Comparison of ENCODE assay signal across 28 mouse cellular contexts in genomic region chr2:150836906-150837305, GRCm38 (mm10). TPM values are rescaled to one million over a fixed set of nuclear protein-coding genes. Genes with fewer than 3 reads are reported as not detected.
DNase-seq lines count a peak whose midpoint lies in the region; ATAC-seq and TF ChIP-seq lines count a peak whose summit lies in the region.
"Had no signal": no experiment of that assay in that cellular context is flagged by ENCODE, and none has a peak within 500 bp of the region (broad histone marks: within the 10 kb centered on the region; RNA-seq: fewer than 3 reads in every experiment).

No protein-coding gene starts in this region.

- no peak for ATAC-seq in midbrain, embryonic 11.5 days (ENCODE audit: low FRiP score)
- ATAC-seq: hindbrain, postnatal 0 days; intestine, embryonic 16.5 days; midbrain, embryonic 13.5 days had no signal

- H3K36me3 ChIP-seq in midbrain, embryonic 11.5 days (ENCODE audit: control insufficient read depth, insufficient read depth, low read length), result 0 out of 2 replicates have a peak, but pooled peaks cover 2% of the 10 kb centered on the region

- H3K27me3 ChIP-seq in midbrain, embryonic 11.5 days (ENCODE audit: control insufficient read depth, insufficient read depth, low read length), result no peaks in the 10 kb centered on the region
- H3K27me3 ChIP-seq: CH12.LX; embryonic facial prominence, embryonic 12.5 days; forebrain, embryonic 12.5 days; heart, embryonic 12.5 days; limb, embryonic 12.5 days; midbrain, embryonic 13.5 days had no signal

- peak overlapping the region; percentile 99 for H3K27ac ChIP-seq in bone marrow macrophage, adult 2 months (ENCODE audit: insufficient read depth, low read depth, low read length)
- H3K27ac ChIP-seq in midbrain, embryonic 11.5 days (ENCODE audit: low read depth, low read length), result no peak overlapping the region
- H3K27ac ChIP-seq: embryonic facial prominence, embryonic 12.5 days; forebrain, embryonic 12.5 days; hindbrain, postnatal 0 days; limb, embryonic 12.5 days; midbrain, embryonic 13.5 days had no signal

- peak; percentile 41 to 42 for DNase-seq in layer of hippocampus, adult 18-20 months (ENCODE audit: low spot score in 2 of 2)
- DNase-seq in layer of hippocampus, postnatal 36 days, result no peak
- DNase-seq in urinary bladder, adult 2 months (ENCODE audit: low spot score), result peak; percentile 19
- DNase-seq in urinary bladder, postnatal 14 days (ENCODE audit: low spot score), result no peak
- DNase-seq in midbrain, embryonic 11.5 days (ENCODE audit: low spot score, missing footprints), result no peak
- DNase-seq in thymus, postnatal 25 days, result no peak
- DNase-seq: adrenal gland, postnatal 36 days; B cell, adult 2 months; cerebellum, adult 18-20 months; cerebellum, postnatal 25 days; gastrocnemius, postnatal 10 days; heart, postnatal 10 days; kidney, adult 9 months; kidney, postnatal 25 days; lung, adult 18-20 months; lung, postnatal 10 days; thymus, adult 18-20 months had no signal

- no peak overlapping the region for H3K9ac ChIP-seq in midbrain, embryonic 11.5 days (ENCODE audit: low read length)
- H3K9ac ChIP-seq: embryonic facial prominence, embryonic 12.5 days; forebrain, embryonic 12.5 days; heart, embryonic 12.5 days; limb, embryonic 12.5 days; midbrain, embryonic 13.5 days had no signal

- no peaks in the 10 kb centered on the region for H3K9me3 ChIP-seq in midbrain, embryonic 11.5 days (ENCODE audit: control insufficient read depth, low read length)
- H3K9me3 ChIP-seq: embryonic facial prominence, embryonic 12.5 days; forebrain, embryonic 12.5 days; heart, embryonic 12.5 days; limb, embryonic 12.5 days; midbrain, embryonic 13.5 days had no signal

- no peak for TF ChIP-seq POLR2A in bone marrow macrophage, adult 2 months (IDR thresholded peaks at IDR 0.05; ENCODE audit: borderline replicate concordance, low read depth, low read length)

- no peak overlapping the region for H3K4me2 ChIP-seq in midbrain, embryonic 11.5 days
- H3K4me2 ChIP-seq: embryonic facial prominence, embryonic 12.5 days; forebrain, embryonic 12.5 days; heart, embryonic 12.5 days; limb, embryonic 12.5 days; liver, embryonic 11.5 days; midbrain, embryonic 13.5 days had no signal

- no peak overlapping the region for H3K4me3 ChIP-seq in bone marrow macrophage, adult 2 months (ENCODE audit: insufficient read depth, low read length)
- no peak overlapping the region for H3K4me3 ChIP-seq in midbrain, embryonic 11.5 days (ENCODE audit: low read depth, low read length)
- H3K4me3 ChIP-seq: embryonic facial prominence, embryonic 12.5 days; erythroblast, embryonic 14.5 days; forebrain, embryonic 12.5 days; heart, embryonic 12.5 days; limb, embryonic 12.5 days; midbrain, embryonic 13.5 days had no signal

- WGBS in midbrain, embryonic 11.5 days, result 82% methylated on average over 15 of the region's 15 CpGs

- no peak for TF ChIP-seq CTCF in bone marrow macrophage, adult 2 months (IDR thresholded peaks at IDR 0.05; ENCODE audit: low read depth, low read length)

- H3K4me1 ChIP-seq in bone marrow macrophage, adult 2 months (ENCODE audit: control insufficient read depth, insufficient read depth, low read length), result peaks cover 53% of the 10 kb centered on the region
- no peaks in the 10 kb centered on the region for H3K4me1 ChIP-seq in midbrain, embryonic 11.5 days (ENCODE audit: control insufficient read depth, insufficient read depth, low read length)
- H3K4me1 ChIP-seq: embryonic facial prominence, embryonic 12.5 days; forebrain, embryonic 12.5 days; limb, embryonic 12.5 days; midbrain, embryonic 13.5 days had no signal

RNA-seq across cellular contexts. Expression of gene Pygb, which starts 50.4 kb away (rescaled TPM):
- total RNA-seq in layer of hippocampus, adult 18-20 months (2021), result 100 to 1,000 TPM; 210 to 214 TPM
- total RNA-seq in layer of hippocampus, postnatal 36 days (2021), result 100 to 1,000 TPM; 196 to 204 TPM
- 290 and 354 TPM in 2 replicates for polyA plus RNA-seq in urinary bladder, adult 2 months (2012; rRNA removed)
- polyA plus RNA-seq in bone marrow macrophage, adult 2 months (2012; ENCODE audit: insufficient read depth, insufficient read length, missing spikeins), result 24.3 and 33.9 TPM in 2 replicates
- polyA plus RNA-seq in midbrain, embryonic 11.5 days (2014; fragmentation: Nextera tagmentation; extraction: Ambion mirVana), result 34.1 and 39.1 TPM in 2 replicates

Comparison
In these comparisons a context has a peak if more than half of its experiments do, and no peak if none do; other contexts are left out.
1. DNase-seq: peak in layer of hippocampus, adult 18-20 months (2 of 2) and urinary bladder, adult 2 months (single experiment); none in layer of hippocampus, postnatal 36 days (0 of 2), urinary bladder, postnatal 14 days (single experiment), midbrain, embryonic 11.5 days (single experiment) and thymus, postnatal 25 days (single experiment).